Mouse (Mus musculus): Measurements from ENCODE around the gene B3galt1. TPM values are rescaled to one million over a fixed set of nuclear protein-coding genes. Genes with fewer than 3 reads are reported as not detected.

B3galt1 gene
- polyA plus RNA-seq, 1 experiment from 2014 or later: 0.61 TPM

DNA sequence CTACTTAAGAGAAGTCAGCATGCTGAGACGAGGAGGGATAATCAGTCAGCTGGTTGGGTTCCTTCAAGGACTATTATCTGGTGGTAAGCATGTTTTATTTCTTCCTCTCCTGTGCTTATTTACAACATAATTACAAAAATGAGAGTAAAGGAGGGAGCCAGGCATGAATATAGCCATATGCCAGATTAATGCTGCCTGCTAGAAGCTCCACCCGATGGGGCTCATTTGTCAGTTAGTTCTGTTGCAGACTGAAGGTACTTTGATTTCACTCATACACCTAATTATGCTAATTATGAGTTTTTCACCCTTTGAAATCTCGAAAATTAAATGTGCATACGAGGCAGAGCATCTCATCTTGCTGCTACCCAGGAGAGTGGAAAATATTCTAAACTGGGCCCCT is 539.0 kb downstream of the B3galt1 start:
- Histone ChIP-seq H3K27ac (no peak overlapping the region), H3K4me3 (no peak overlapping the region), H3K27me3 (replicated peaks) (no peaks in the 10 kb centered on the region), H3K9me3 (replicated peaks) (no peaks in the 10 kb centered on the region), H3K36me3 (no peaks in the 10 kb centered on the region), H3K4me1 (no peaks in the 10 kb centered on the region), H3K4me2 (no peak overlapping the region), H3K9ac (no peak overlapping the region)
- WGBS (ENCODE audit: insufficient replicate concordance): 50% methylated on average over 4 of the region's 4 CpGs
- no peak for ATAC-seq

- Histone ChIP-seq H3K4me3 (no peak overlapping the region), H3K36me3 (no peaks in the 10 kb centered on the region), H3K4me2 (no peak overlapping the region), H3K9ac (no peak overlapping the region), H3K27me3 (replicated peaks) (no peaks in the 10 kb centered on the region), H3K27ac (no peak overlapping the region), H3K9me3 (replicated peaks) (no peaks in the 10 kb centered on the region), H3K4me1 (no peaks in the 10 kb centered on the region)
- 46% methylated on average over 8 of the region's 8 CpGs for WGBS (ENCODE audit: insufficient replicate concordance)
- ATAC-seq: no peak
Observed at GRCm38 (mm10) chr2:68118076-68118475, 552.4 kb downstream of the B3galt1 start.

GRCm38 (mm10) chr2:68124751-68125150 is 559.1 kb downstream of the B3galt1 start:
- no peak overlapping the region for H3K27ac ChIP-seq
- H3K9ac ChIP-seq: no peak overlapping the region
- no peak overlapping the region for H3K4me2 ChIP-seq
- H3K36me3 ChIP-seq: no peaks in the 10 kb centered on the region
- no peak for ATAC-seq
- H3K4me3 ChIP-seq: no peak overlapping the region
- WGBS (ENCODE audit: insufficient replicate concordance): 46% methylated on average over 6 of the region's 6 CpGs
- no peaks in the 10 kb centered on the region for H3K9me3 ChIP-seq (replicated peaks)
- no peaks in the 10 kb centered on the region for H3K27me3 ChIP-seq (replicated peaks)
- no peaks in the 10 kb centered on the region for H3K4me1 ChIP-seq

GRCm38 (mm10) chr2:68141094-68141493 is 575.4 kb downstream of the B3galt1 start:
- no peaks in the 10 kb centered on the region for H3K27me3 ChIP-seq (replicated peaks)
- 56% methylated on average over 2 of the region's 2 CpGs for WGBS (ENCODE audit: insufficient replicate concordance)
- no peak overlapping the region for H3K4me3 ChIP-seq
- no peaks in the 10 kb centered on the region for H3K4me1 ChIP-seq
- ATAC-seq: no peak
- H3K9me3 ChIP-seq (replicated peaks): no peaks in the 10 kb centered on the region; the same call in 1 of the 2 replicates
- no peak overlapping the region for H3K27ac ChIP-seq
- H3K9ac ChIP-seq: no peak overlapping the region
- no peaks in the 10 kb centered on the region for H3K36me3 ChIP-seq
- no peak overlapping the region for H3K4me2 ChIP-seq

DNA sequence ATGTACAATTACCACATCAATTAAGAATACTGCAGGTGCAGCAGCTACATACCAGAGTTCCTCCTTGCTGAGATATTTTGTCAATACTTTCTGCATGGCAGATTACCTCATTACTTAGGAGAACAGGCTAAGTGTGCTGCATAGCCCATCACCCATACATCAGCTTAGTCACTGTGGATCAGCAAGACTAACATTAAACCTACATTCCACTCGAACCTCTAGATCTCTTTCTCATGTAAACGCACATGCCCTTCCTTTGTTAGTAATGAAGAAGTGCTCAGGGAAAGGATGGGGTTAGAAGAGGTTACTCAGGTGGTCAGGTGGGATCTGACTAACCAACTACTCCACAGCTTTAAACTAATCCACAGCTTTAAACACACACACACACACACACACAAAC is 577.6 kb downstream of the B3galt1 start:
- no peak overlapping the region for H3K27ac ChIP-seq
- 55% methylated on average over 2 of the region's 2 CpGs for WGBS (ENCODE audit: insufficient replicate concordance)
- no peaks in the 10 kb centered on the region for H3K4me1 ChIP-seq
- no peak overlapping the region for H3K4me2 ChIP-seq
- no peaks in the 10 kb centered on the region for H3K27me3 ChIP-seq (replicated peaks)
- no peaks in the 10 kb centered on the region; the same call in 1 of the 2 replicates for H3K9me3 ChIP-seq (replicated peaks)
- H3K9ac ChIP-seq: no peak overlapping the region
- no peaks in the 10 kb centered on the region for H3K36me3 ChIP-seq
- no peak for ATAC-seq
- no peak overlapping the region for H3K4me3 ChIP-seq

DNA sequence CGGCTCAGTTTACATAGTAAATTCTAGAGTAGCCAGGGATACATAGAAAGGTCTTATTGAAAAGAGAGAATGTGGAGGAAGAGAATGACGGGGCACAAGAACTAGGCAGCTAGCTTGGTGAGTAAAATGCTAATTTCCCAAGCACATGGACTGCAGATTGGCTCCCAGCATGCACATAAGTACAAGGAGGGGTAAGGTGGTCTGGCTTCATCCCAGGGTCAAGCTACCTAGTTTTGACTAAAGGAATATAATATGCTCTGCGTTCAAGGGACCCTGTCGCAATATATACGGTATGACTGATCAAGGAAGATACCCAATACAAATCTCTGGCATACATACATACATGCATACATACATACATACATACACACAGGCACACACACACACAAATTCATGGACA is 594.1 kb downstream of the B3galt1 start:
- H3K9me3 ChIP-seq (replicated peaks): no peaks in the 10 kb centered on the region
- H3K9ac ChIP-seq: no peak overlapping the region
- H3K4me2 ChIP-seq: no peak overlapping the region
- H3K27ac ChIP-seq: no peak overlapping the region
- ATAC-seq: no peak
- no peaks in the 10 kb centered on the region for H3K27me3 ChIP-seq (replicated peaks)
- 76% methylated on average over 5 of the region's 5 CpGs for WGBS (ENCODE audit: insufficient replicate concordance)
- H3K4me3 ChIP-seq: no peak overlapping the region
- H3K4me1 ChIP-seq: no peaks in the 10 kb centered on the region
- H3K36me3 ChIP-seq: no peaks in the 10 kb centered on the region

- no peaks in the 10 kb centered on the region for H3K4me1 ChIP-seq
- H3K9ac ChIP-seq: no peak overlapping the region
- H3K27ac ChIP-seq: no peak overlapping the region
- ATAC-seq: no peak
- WGBS (ENCODE audit: insufficient replicate concordance): 78% methylated on average over 2 of the region's 2 CpGs
- no peaks in the 10 kb centered on the region for H3K9me3 ChIP-seq (replicated peaks)
- H3K36me3 ChIP-seq: no peaks in the 10 kb centered on the region
- H3K4me2 ChIP-seq: no peak overlapping the region
- H3K27me3 ChIP-seq (replicated peaks): no peaks in the 10 kb centered on the region
- H3K4me3 ChIP-seq: no peak overlapping the region
Observed at GRCm38 (mm10) chr2:68160566-68160965, 594.9 kb downstream of the B3galt1 start.

GRCm38 (mm10) chr2:68162012-68162411 is 596.3 kb downstream of the B3galt1 start:
- ATAC-seq: no peak
- Histone ChIP-seq H3K27me3 (replicated peaks) (no peaks in the 10 kb centered on the region), H3K4me3 (no peak overlapping the region), H3K27ac (no peak overlapping the region), H3K4me1 (no peaks in the 10 kb centered on the region), H3K36me3 (no peaks in the 10 kb centered on the region), H3K4me2 (no peak overlapping the region), H3K9ac (no peak overlapping the region), H3K9me3 (replicated peaks) (no peaks in the 10 kb centered on the region)
- 57% methylated on average over 4 of the region's 4 CpGs for WGBS (ENCODE audit: insufficient replicate concordance)

DNA sequence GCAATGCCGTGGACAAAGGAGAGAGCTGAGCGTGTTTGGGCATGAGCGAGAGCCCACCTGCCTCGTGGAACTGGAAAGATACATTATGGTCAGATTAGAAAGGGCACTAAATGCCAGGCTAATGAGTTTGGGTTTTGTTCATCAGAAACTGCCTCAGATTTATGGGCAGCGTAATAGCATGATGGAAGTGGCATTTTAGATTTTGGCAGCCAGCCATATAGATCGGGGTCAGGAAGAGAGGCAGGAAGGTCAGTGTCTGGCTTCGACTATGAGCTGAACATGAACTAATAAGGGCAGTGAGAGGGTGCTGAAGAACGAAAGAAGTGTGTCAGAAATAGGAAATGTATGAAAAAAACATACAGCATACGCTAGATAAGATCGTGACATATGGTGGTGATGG is 605.6 kb downstream of the B3galt1 start:
- no peak overlapping the region for H3K4me3 ChIP-seq
- H3K9me3 ChIP-seq (replicated peaks): no peaks in the 10 kb centered on the region
- H3K27ac ChIP-seq: no peak overlapping the region
- no peak overlapping the region for H3K4me2 ChIP-seq
- no peak overlapping the region for H3K9ac ChIP-seq
- no peaks in the 10 kb centered on the region for H3K27me3 ChIP-seq (replicated peaks)
- 73% methylated on average over 10 of the region's 10 CpGs for WGBS (ENCODE audit: insufficient replicate concordance)
- no peaks in the 10 kb centered on the region for H3K36me3 ChIP-seq
- no peaks in the 10 kb centered on the region for H3K4me1 ChIP-seq
- ATAC-seq: no peak

Small RNAs within 50 kb of the gene (microRNA-seq; reads per million reads assigned to microRNA genes)
- gene Mir6335: not detected
- 1.4 reads per million for gene Mir7224

Other genes starting within 250 kb of the B3galt1 start
- gene Gm21830, start 152.1 kb upstream of the B3galt1 start, polyA plus RNA-seq (2016; fragmentation: Nextera tagmentation; extraction: Ambion mirVana): not detected in 2 replicates
- not detected in 2 replicates for gene Gm26727, start 132.7 kb upstream of the B3galt1 start, polyA plus RNA-seq (2016; fragmentation: Nextera tagmentation; extraction: Ambion mirVana)
- gene Xirp2, start 119.9 kb upstream of the B3galt1 start, polyA plus RNA-seq (2016; fragmentation: Nextera tagmentation; extraction: Ambion mirVana): not detected in 2 replicates

Data from liver, embryonic 12.5 days (tissue).